Mouse (Mus musculus): ENCODE data around the gene Olfr1168.
"Not testable (repeated sequence)": the region's sequence is repeated elsewhere in the genome, so short reads cannot be mapped to it uniquely, and the experiment has no call there.

Olfr1168 gene

GRCm38 (mm10) chr2:88181580-88181979, at the start of gene Olfr1168:
TSS of gene Olfr1168 (plus strand) at chr2:88181880.
- DNase-seq: no peak

- DNase-seq: not testable (repeated sequence)
Observed at GRCm38 (mm10) chr2:88155093-88155492, 26.6 kb upstream of the Olfr1168 start, which contains the start of gene Olfr1167. TSS of gene Olfr1167 (minus strand) at chr2:88155193.

GRCm38 (mm10) chr2:88220784-88221183, 39.1 kb downstream of the Olfr1168 start:
- no peak for DNase-seq

- no peak for DNase-seq
Observed at GRCm38 (mm10) chr2:88228234-88228633, 46.6 kb downstream of the Olfr1168 start, which contains the start of gene Olfr1170. TSS of gene Olfr1170 (minus strand) at chr2:88228334.

Measured in cerebellum, postnatal 10 days (tissue).